Mouse (Mus musculus): ENCODE results near the gene Clmn. TPM values are rescaled to one million over a fixed set of nuclear protein-coding genes. Genes with fewer than 3 reads are reported as not detected.

Gene Clmn
- polyA plus RNA-seq, 1 experiment from 2014 or later: 1.2 TPM

DNA sequence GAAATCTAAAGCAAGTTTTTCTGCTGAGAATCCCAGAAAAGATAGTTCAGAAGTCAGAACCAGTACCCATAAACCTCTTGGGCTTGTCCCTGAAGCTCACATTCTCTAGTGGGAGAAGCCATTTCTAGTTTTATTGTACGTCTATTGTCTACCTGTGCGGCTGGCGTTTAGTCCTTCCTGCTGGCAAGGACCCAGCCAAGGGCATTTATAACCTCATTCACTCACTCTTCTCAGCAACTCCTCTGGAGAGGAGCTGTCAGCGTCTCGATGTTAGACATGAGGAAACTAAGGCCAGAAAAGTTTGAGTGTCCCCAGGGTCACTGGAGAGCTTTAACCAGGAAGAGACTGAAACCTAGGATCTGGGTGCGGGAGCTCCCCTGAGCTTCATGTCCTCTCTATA lies 7.1 kb upstream of the Clmn start:
- Histone ChIP-seq H3K9ac (replicated peaks) (no peak overlapping the region), H3K4me3 (no peak overlapping the region), H3K4me1 (no peaks in the 10 kb centered on the region), H3K27ac (replicated peaks) (no peak overlapping the region), H3K36me3 (no peaks in the 10 kb centered on the region), H3K27me3 (no peaks in the 10 kb centered on the region), H3K4me2 (replicated peaks) (no peak overlapping the region), H3K9me3 (no peaks in the 10 kb centered on the region)
- ATAC-seq (replicated peaks): no peak
- WGBS: 92% methylated on average over 6 of the region's 6 CpGs

DNA sequence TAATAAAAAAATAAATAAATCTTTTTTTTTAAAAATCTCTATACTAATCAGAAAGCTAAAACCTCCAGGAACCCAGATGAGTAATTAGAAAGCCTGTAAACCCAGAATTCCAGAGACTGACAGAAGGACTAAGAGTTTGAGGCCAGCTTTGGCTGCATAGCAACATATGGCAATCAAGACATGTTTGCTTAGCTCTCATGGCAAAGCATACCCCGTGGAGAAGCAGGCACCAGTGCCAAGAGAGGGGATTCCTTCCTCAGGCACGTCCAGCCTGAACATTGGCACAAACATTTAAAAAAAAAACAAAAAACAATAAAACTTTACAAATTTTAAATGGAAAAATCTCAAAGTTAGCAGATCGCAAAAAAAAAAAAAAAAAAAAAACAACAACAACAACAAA lies 4.9 kb upstream of the Clmn start:
- no peaks in the 10 kb centered on the region for H3K36me3 ChIP-seq
- no peak overlapping the region for H3K9ac ChIP-seq (replicated peaks)
- WGBS: 63% methylated on average over 3 of the region's 3 CpGs
- no peak overlapping the region for H3K27ac ChIP-seq (replicated peaks)
- no peak for ATAC-seq (replicated peaks)
- no peak overlapping the region for H3K4me2 ChIP-seq (replicated peaks)
- H3K4me1 ChIP-seq: peaks cover 6% of the 10 kb centered on the region
- H3K4me3 ChIP-seq: no peak overlapping the region
- H3K27me3 ChIP-seq: no peaks in the 10 kb centered on the region
- no peaks in the 10 kb centered on the region for H3K9me3 ChIP-seq

DNA sequence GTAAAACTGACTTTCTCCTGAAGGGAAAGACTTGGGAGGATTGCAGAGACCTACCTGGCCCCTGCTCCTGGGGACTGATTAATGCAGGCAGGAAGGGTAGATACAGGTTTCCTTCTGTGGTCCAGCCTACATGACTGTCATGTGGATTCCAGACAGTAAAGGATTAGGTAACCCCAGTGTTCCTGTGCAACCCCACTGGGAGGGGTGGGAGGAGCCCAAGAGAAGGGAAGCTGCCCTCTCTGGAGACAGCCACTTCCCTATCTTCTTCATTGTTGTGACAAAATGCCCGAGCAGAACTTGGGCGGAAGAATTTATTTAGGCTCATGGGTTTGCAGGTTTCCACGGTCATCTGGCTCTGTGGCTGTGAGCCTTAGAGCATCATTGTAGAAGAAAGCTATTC lies 3.6 kb upstream of the Clmn start:
- H3K4me3 ChIP-seq: no peak overlapping the region
- H3K9ac ChIP-seq (replicated peaks): no peak overlapping the region
- H3K4me1 ChIP-seq: peaks cover 11% of the 10 kb centered on the region
- no peak overlapping the region for H3K27ac ChIP-seq (replicated peaks)
- H3K36me3 ChIP-seq: no peaks in the 10 kb centered on the region
- WGBS: 88% methylated on average over 3 of the region's 3 CpGs
- H3K9me3 ChIP-seq: no peaks in the 10 kb centered on the region
- no peak overlapping the region for H3K4me2 ChIP-seq (replicated peaks)
- no peaks in the 10 kb centered on the region for H3K27me3 ChIP-seq
- no peak for ATAC-seq (replicated peaks)

DNA sequence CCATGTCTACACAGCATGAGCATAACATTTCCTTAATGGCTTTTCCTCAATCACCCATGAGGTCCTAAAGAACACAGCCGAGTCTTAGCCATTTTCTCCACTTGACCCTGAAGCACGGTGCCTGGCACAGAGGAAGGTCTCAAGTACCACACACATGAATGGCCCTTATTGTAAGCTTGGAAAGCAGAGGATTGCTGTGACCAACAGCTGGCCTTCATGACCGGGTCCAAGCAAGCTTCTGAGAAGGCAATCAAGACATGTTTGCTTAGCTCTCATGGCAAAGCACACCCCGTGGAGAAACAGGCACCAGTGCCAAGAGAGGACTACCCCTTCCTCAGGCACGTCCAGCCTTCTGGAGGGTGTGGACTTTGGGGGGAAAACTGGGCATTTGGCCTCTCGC lies 3.0 kb upstream of the Clmn start:
- WGBS: 77% methylated on average over 6 of the region's 6 CpGs
- Histone ChIP-seq H3K27me3 (no peaks in the 10 kb centered on the region), H3K4me2 (replicated peaks) (no peak overlapping the region), H3K27ac (replicated peaks) (no peak overlapping the region), H3K9me3 (no peaks in the 10 kb centered on the region), H3K4me3 (no peak overlapping the region), H3K36me3 (no peaks in the 10 kb centered on the region), H3K9ac (replicated peaks) (no peak overlapping the region), H3K4me1 (peaks cover 11% of the 10 kb centered on the region)
- ATAC-seq (replicated peaks): no peak

DNA sequence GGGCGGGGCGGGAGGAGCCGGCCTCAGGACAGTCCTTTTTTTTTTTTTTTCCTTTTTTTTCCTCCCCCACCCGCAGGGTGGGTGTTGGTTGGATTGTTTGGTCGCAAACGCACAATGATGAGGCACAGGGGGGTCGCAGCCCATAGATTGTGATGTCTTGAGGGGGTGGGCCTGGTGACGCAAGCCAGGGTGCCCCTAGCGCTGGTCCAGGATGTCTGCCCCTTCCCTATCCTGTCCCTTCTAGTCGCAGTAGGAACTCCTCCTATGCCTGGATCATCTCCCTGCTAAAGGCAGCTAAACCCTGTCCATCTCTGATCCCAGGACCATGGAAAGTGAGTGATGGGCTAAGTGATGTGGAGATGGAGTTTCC lies 275 bp upstream of the Clmn start:
- peak; percentile 59 for ATAC-seq (replicated peaks)

DNA sequence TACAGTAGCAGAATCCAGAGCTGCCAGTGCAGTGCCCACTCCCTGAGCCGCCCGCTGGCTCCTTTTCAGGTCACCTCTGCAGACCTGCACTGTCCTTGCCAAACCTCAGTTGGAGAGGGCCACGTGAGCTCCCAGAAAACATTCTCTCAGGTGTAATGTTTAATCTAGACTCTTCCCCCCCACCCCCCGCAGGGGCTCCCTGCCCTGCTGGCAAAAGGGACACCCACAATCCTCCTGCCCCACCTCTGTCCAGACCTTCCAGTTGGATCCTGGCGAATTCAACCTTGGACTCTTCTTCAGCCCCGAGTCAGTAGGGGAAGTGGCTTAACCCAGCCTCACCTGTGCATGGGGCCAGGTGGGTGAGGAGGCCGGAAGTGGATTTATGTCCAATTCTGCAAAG lies 1.2 kb downstream of the Clmn start:
- Histone ChIP-seq H3K27ac (replicated peaks) (no peak overlapping the region), H3K9ac (replicated peaks) (no peak overlapping the region), H3K9me3 (no peaks in the 10 kb centered on the region), H3K4me3 (no peak overlapping the region), H3K27me3 (no peaks in the 10 kb centered on the region), H3K4me2 (replicated peaks) (no peak overlapping the region), H3K36me3 (no peaks in the 10 kb centered on the region), H3K4me1 (peaks cover 16% of the 10 kb centered on the region)
- no peak for ATAC-seq (replicated peaks)
- WGBS: 84% methylated on average over 7 of the region's 7 CpGs

More for the DNA sequence above, 275 bp upstream of the Clmn start:
- Histone ChIP-seq H3K27ac (replicated peaks) (no peak overlapping the region), H3K4me1 (peaks cover 11% of the 10 kb centered on the region), H3K9ac (replicated peaks) (peak overlapping the region; percentile 79), H3K9me3 (no peaks in the 10 kb centered on the region), H3K27me3 (no peaks in the 10 kb centered on the region), H3K36me3 (no peaks in the 10 kb centered on the region), H3K4me3 (peak overlapping the region; percentile 62), H3K4me2 (replicated peaks) (peak overlapping the region; percentile 83)
- 3% methylated on average over 7 of the region's 10 CpGs for WGBS

DNA sequence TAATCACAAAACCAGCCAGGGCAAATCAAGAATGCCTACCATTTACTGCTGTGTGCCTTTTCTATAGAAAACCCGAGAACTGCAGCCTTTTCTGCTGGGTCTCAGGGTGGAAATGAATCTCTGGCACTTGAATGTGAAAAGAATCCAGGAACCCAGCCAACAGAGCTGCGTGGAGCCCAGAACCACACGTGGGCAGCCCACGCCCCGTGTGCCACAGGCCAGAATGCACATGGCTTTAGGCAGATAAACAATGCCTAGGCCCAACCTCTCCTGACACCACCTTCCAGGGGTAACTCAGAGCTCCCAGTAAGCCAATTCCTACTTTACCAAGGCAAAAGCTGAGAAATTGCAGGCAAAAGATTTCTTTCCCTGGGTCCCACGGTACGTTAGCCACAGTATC lies 5.7 kb downstream of the Clmn start:
- Histone ChIP-seq H3K4me1 (peaks cover 8% of the 10 kb centered on the region), H3K9ac (replicated peaks) (no peak overlapping the region)
- ATAC-seq (replicated peaks): no peak

DNA sequence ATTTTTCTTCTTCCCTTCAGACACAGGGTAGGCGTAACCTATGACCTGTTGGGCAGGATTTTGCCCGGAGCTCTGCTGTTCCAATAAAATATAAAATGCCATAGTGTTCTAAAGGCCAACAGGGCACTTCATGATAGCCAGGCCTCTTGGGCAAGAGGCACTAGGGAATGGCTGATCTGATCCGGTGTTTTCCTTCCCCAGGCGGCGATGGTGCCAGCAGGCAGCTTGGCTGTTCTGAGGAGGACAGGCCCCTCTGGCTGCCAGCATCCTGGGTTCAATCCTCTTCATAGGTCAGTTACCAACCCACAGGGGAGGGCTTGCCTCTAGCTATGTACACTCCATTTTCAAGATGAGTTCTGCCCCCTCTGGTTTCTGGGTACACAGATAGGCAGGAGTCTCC lies 6.1 kb downstream of the Clmn start:
- no peak overlapping the region for H3K4me2 ChIP-seq (replicated peaks)
- H3K9ac ChIP-seq (replicated peaks): no peak overlapping the region
- WGBS: 57% methylated on average over 5 of the region's 5 CpGs
- no peaks in the 10 kb centered on the region for H3K27me3 ChIP-seq
- no peak overlapping the region for H3K4me3 ChIP-seq
- H3K27ac ChIP-seq (replicated peaks): peak overlapping the region; percentile 61
- no peaks in the 10 kb centered on the region for H3K36me3 ChIP-seq
- peaks cover 7% of the 10 kb centered on the region for H3K4me1 ChIP-seq
- no peak for ATAC-seq (replicated peaks)
- H3K9me3 ChIP-seq: no peaks in the 10 kb centered on the region

More for the DNA sequence above, 5.7 kb downstream of the Clmn start:
- no peaks in the 10 kb centered on the region for H3K36me3 ChIP-seq
- WGBS: 40% methylated on average over 7 of the region's 7 CpGs
- no peak overlapping the region for H3K4me2 ChIP-seq (replicated peaks)
- H3K27me3 ChIP-seq: no peaks in the 10 kb centered on the region
- no peaks in the 10 kb centered on the region for H3K9me3 ChIP-seq
- no peak overlapping the region for H3K4me3 ChIP-seq
- peak overlapping the region; percentile 61 for H3K27ac ChIP-seq (replicated peaks)

DNA sequence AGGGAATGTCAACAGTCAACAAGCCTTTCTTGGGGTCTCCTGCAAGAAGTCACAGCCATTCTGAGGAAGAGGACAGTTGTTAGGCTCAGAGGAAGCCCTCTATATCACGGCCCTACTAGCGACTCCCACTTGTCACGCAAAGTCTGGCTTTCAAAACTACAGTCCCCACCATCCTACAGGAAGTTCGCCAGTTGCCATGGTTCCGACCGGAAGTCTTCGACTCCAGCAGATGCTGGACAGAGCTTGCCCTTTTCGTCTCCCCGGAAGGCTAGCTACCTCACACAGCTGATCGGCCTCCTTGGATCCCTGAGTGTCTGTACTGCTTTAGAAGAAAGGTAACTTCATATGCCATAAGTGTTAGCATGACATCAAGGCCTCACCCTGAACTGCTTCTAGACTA lies 7.3 kb downstream of the Clmn start:
- H3K4me2 ChIP-seq (replicated peaks): no peak overlapping the region
- H3K9me3 ChIP-seq: no peaks in the 10 kb centered on the region
- ATAC-seq (replicated peaks): no peak
- no peak overlapping the region for H3K9ac ChIP-seq (replicated peaks)
- peaks cover 7% of the 10 kb centered on the region for H3K4me1 ChIP-seq
- no peak overlapping the region for H3K4me3 ChIP-seq
- 92% methylated on average over 10 of the region's 10 CpGs for WGBS
- no peaks in the 10 kb centered on the region for H3K36me3 ChIP-seq
- H3K27ac ChIP-seq (replicated peaks): no peak overlapping the region
- H3K27me3 ChIP-seq: no peaks in the 10 kb centered on the region

DNA sequence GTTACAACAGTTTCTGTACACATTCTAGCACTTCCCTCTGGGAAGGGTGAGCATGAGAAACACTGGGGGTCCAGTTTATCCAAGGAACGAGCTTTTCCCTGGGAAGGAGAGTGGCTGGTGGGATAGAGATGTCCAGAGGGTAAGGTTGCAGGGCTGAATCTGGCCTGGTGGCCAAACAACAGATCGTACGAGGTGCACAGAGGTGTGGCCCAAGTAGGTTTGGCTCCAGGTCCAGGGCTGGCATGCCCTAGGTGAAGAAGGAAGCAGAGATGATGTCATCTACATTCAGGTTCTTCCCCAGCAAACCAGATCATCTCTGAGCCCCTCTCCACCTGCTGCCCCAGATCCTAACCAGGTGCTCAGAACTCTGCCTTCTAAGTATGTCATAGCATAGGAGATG lies 8.3 kb downstream of the Clmn start:
- 84% methylated on average over 3 of the region's 3 CpGs for WGBS
- H3K9me3 ChIP-seq: no peaks in the 10 kb centered on the region
- ATAC-seq (replicated peaks): no peak

DNA sequence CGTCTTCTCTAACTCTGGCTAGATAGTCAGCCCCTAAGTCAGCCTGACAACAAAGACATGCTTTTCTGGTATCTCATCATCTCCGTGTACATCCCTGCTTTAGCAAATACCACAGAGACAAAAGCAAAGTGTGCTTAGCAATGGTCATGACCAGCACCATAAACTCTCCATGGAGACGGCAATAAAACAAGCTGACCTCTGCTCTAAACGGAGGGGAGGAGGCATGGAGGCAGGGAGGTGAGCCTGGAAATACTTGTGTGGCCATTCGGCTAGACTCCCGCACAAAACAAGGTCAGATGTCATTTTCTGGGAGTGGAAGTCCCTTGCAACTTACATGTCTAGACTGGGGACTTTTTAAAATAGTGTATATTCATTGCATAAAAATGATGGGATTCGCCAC lies 9.3 kb downstream of the Clmn start:
- Histone ChIP-seq H3K27me3 (no peaks in the 10 kb centered on the region), H3K36me3 (no peaks in the 10 kb centered on the region), H3K27ac (replicated peaks) (no peak overlapping the region), H3K4me3 (no peak overlapping the region), H3K4me2 (replicated peaks) (no peak overlapping the region), H3K4me1 (peaks cover 7% of the 10 kb centered on the region), H3K9ac (replicated peaks) (no peak overlapping the region), H3K9me3 (no peaks in the 10 kb centered on the region)
- 86% methylated on average over 7 of the region's 7 CpGs for WGBS
- ATAC-seq (replicated peaks): no peak

More for the DNA sequence above, 8.3 kb downstream of the Clmn start:
- Histone ChIP-seq H3K9ac (replicated peaks) (no peak overlapping the region), H3K4me2 (replicated peaks) (no peak overlapping the region), H3K4me1 (peaks cover 7% of the 10 kb centered on the region), H3K4me3 (no peak overlapping the region), H3K36me3 (no peaks in the 10 kb centered on the region), H3K27me3 (no peaks in the 10 kb centered on the region), H3K27ac (replicated peaks) (no peak overlapping the region)

DNA sequence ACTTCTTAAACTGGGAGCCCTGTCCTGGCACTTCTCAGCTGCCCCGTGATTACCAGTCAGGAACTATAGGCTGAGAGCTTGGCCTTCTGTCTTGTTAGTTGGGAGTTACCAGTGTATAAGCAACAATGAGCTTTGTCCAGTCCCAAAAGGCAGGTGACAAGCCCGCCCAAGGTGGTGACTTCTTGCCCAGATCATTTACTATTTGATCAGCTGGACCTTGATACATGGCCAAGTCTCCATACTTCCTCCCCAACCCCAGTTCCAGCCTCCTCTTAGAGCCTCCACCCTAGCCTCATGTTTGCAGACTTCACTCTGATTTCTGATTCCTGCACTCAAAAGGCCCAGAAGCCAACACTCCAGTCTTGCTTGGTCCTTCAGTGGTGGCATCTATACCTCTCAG lies 10.1 kb downstream of the Clmn start:
- no peak overlapping the region for H3K4me3 ChIP-seq
- no peaks in the 10 kb centered on the region for H3K36me3 ChIP-seq
- H3K4me2 ChIP-seq (replicated peaks): no peak overlapping the region
- no peak overlapping the region for H3K9ac ChIP-seq (replicated peaks)
- ATAC-seq (replicated peaks): no peak
- H3K9me3 ChIP-seq: no peaks in the 10 kb centered on the region
- H3K4me1 ChIP-seq: peaks cover 7% of the 10 kb centered on the region
- H3K27me3 ChIP-seq: no peaks in the 10 kb centered on the region
- WGBS: 84% methylated on average over 2 of the region's 2 CpGs
- no peak overlapping the region for H3K27ac ChIP-seq (replicated peaks)

DNA sequence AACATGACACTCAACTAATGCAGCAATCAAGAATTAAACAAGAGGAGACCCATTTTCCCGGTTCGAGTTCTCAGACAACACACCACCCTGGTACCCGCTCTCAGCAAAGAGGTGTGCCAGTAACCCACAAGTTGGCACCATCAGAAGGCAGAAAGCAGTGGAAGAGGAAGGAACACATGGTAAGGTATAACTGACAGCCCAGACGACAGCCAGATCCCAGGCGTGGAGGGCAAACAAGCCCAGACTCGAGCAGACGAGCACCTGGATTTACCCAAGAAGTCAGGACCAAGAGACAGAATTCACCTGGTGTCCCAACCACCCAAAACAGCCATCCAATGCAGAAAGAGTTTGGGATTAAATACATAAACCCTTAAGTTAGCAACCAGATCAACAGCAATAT lies 11.5 kb downstream of the Clmn start:
- Histone ChIP-seq H3K27ac (replicated peaks) (no peak overlapping the region), H3K4me2 (replicated peaks) (no peak overlapping the region), H3K4me1 (no peaks in the 10 kb centered on the region), H3K9ac (replicated peaks) (no peak overlapping the region), H3K36me3 (no peaks in the 10 kb centered on the region), H3K4me3 (no peak overlapping the region), H3K9me3 (no peaks in the 10 kb centered on the region), H3K27me3 (no peaks in the 10 kb centered on the region)
- ATAC-seq (replicated peaks): no peak
- WGBS: 92% methylated on average over 7 of the region's 7 CpGs
